Mouse (Mus musculus) thymus, adult 2 months (tissue): Measurements from ENCODE around the gene Tbx6. TPM values are rescaled to one million over a fixed set of nuclear protein-coding genes. Genes with fewer than 3 reads are reported as not detected.

Experiments
- DNase-seq: peaks from one replicate; pipeline ENCODE4 v3.0.0; 2021
- H3K27ac ChIP-seq: fragments of 200-500 bp; 2 replicates; pipeline ENCODE4 v1.5.1; 2012; ENCODE audit warnings: low read length, control low read depth; ENCODE audit not compliant: control insufficient read depth, insufficient read depth
- H3K27me3 ChIP-seq: fragments of 200-500 bp; 2 replicates; pipeline ENCODE4 v1.6.1; 2012; ENCODE audit warnings: mild to moderate bottlenecking, low read length, moderate library complexity, mixed read lengths; ENCODE audit not compliant: control insufficient read depth, insufficient read depth
- H3K36me3 ChIP-seq: fragments of 200-500 bp; 2 replicates; pipeline ENCODE4 v1.6.1; 2012; ENCODE audit warnings: mild to moderate bottlenecking, low read length, moderate library complexity; ENCODE audit not compliant: control insufficient read depth, insufficient read depth
- H3K4me1 ChIP-seq: fragments of 200-500 bp; replicated peaks from 2 replicates; pipeline ENCODE4 v1.6.1; 2012; ENCODE audit warnings: low read length; ENCODE audit not compliant: control insufficient read depth, insufficient read depth
- H3K4me3 ChIP-seq: fragments of 200-500 bp; 2 replicates; pipeline ENCODE4 v1.5.1; 2012; ENCODE audit warnings: mild to moderate bottlenecking, low read length, control low read depth, moderate library complexity; ENCODE audit not compliant: control insufficient read depth, insufficient read depth
- CTCF ChIP-seq: fragments of 200-500 bp; IDR thresholded peaks from 2 replicates; pipeline ENCODE4 v1.5.1; 2012; ENCODE audit warnings: mild to moderate bottlenecking, control low read depth, low read length, moderate library complexity, borderline replicate concordance; ENCODE audit not compliant: control insufficient read depth, poor library complexity, insufficient read depth; ENCODE audit errors: extremely low read depth
- POLR2A ChIP-seq: fragments of 200-500 bp; IDR thresholded peaks from 2 replicates; pipeline ENCODE4 v1.6.1; 2012; ENCODE audit warnings: mild to moderate bottlenecking, low read length, control low read depth, moderate library complexity; ENCODE audit not compliant: control insufficient read depth, poor library complexity, insufficient read depth; ENCODE audit errors: extremely low read depth
- WGBS: fragments of 180-500 bp; shearing (Covaris S2); methylation state at CpG from one replicate; pipeline ENCODE4 v1.1.7; 2018; 5-methylcytosine and 5-hydroxymethylcytosine counted together
- polyA plus RNA-seq: library from polyadenylated mRNA; depleted of rRNA; stranded (reverse); fragments of >200 nt; gene quantifications from 2 replicates; pipeline ENCODE4 v1.2.3, GENCODE M21; 2012

Tbx6 gene
- polyA plus RNA-seq, 1 experiment: 37.9 TPM

- peaks cover 8% of the 10 kb centered on the region; the same call in 1 of the 2 replicates for H3K36me3 ChIP-seq
- no peak overlapping the region for H3K27ac ChIP-seq
- H3K27me3 ChIP-seq: no peaks in the 10 kb centered on the region
- no peak for DNase-seq
- no peak for TF ChIP-seq POLR2A
- no peak for TF ChIP-seq CTCF
- H3K4me3 ChIP-seq: no peak overlapping the region
- peaks cover 2% of the 10 kb centered on the region; the same call in 1 of the 2 replicates for H3K4me1 ChIP-seq
- WGBS: 96% methylated on average over 9 of the region's 9 CpGs
Observed at GRCm38 (mm10) chr7:126765540-126765939, 15.7 kb upstream of the Tbx6 start.

GRCm38 (mm10) chr7:126766201-126766600 lies 15.1 kb upstream of the Tbx6 start, which contains the start of gene Gdpd3:
Gene Gdpd3 (plus strand): TSS chr7:126766334.
- WGBS: 98% methylated on average over 16 of the region's 16 CpGs

DNA sequence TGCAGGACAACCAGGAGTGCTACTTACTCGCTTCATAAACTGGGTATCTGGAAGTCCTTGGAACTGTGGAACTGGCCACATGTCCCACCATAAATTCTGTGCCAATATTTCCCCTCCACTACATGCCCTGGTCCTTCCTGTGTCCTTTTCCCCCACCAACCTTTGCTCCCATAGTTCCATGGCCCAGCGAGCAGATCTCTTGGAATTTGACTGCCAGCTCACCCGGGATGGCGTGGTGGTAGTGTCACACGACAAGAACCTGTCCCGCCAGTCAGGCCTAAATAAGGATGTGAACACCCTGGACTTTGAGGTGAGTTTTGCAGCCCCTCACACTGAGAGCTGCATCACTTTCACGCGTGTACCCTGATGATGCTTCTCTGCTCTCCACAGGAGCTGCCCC lies 14.3 kb upstream of the Tbx6 start:
- 97% methylated on average over 8 of the region's 8 CpGs for whole genome bisulfite sequencing
- no peak overlapping the region for H3K27ac ChIP-seq
- H3K36me3 ChIP-seq: peaks cover 8% of the 10 kb centered on the region; the same call in 1 of the 2 replicates
- no peak for TF ChIP-seq POLR2A
- TF ChIP-seq CTCF: no peak
- DNase-seq: no peak
- H3K4me1 ChIP-seq: no peaks in the 10 kb centered on the region
- no peaks in the 10 kb centered on the region for H3K27me3 ChIP-seq
- no peak overlapping the region for H3K4me3 ChIP-seq

More at GRCm38 (mm10) chr7:126766201-126766600, 15.1 kb upstream of the Tbx6 start, which contains the start of gene Gdpd3:
- no peak for DNase-seq
- peaks cover 8% of the 10 kb centered on the region; the same call in 1 of the 2 replicates for H3K36me3 ChIP-seq
- H3K4me3 ChIP-seq: no peak within 1 kb of the TSS
- no peaks in the 10 kb centered on the region for H3K4me1 ChIP-seq
- no peaks in the 10 kb centered on the region for H3K27me3 ChIP-seq
- TF ChIP-seq POLR2A: no peak
- TF ChIP-seq CTCF: no peak
- no peak within 1 kb of the TSS for H3K27ac ChIP-seq

DNA sequence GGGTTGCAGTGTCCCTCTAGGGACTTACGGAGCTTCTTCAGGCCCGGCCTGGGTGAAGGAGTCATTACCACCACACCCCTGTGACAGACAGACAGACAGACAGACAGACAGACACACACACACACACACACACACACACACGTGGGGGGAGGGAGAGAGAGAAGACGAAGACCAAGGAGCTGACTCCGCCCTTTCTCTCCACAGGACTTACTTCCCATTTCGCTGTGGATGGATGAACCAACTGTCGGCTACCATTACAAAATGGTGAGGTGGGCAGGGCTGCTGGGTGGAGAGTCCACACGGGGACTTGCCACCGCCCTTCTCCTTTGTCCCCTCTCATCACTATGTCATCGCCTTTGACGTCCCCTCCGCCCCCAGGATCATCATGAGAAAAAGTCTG lies 10.5 kb upstream of the Tbx6 start:
- Histone ChIP-seq H3K4me1 (peaks cover 12% of the 10 kb centered on the region), H3K27ac (no peak overlapping the region), H3K36me3 (peaks cover 8% of the 10 kb centered on the region; the same call in 1 of the 2 replicates), H3K27me3 (no peaks in the 10 kb centered on the region), H3K4me3 (no peak overlapping the region)
- 84% methylated on average over 12 of the region's 12 CpGs for WGBS
- TF ChIP-seq CTCF (no peak), POLR2A (no peak)
- DNase-seq: no peak

- Histone ChIP-seq H3K4me3 (no peak overlapping the region), H3K27ac (no peak overlapping the region), H3K4me1 (peaks cover 27% of the 10 kb centered on the region), H3K36me3 (peaks cover 1% of the 10 kb centered on the region; the same call in 1 of the 2 replicates), H3K27me3 (no peaks in the 10 kb centered on the region)
- TF ChIP-seq POLR2A (no peak), CTCF (no peak)
- 93% methylated on average over 2 of the region's 2 CpGs for WGBS
- no peak for DNase-seq
Observed at GRCm38 (mm10) chr7:126773351-126773750, 7.9 kb upstream of the Tbx6 start.

DNA sequence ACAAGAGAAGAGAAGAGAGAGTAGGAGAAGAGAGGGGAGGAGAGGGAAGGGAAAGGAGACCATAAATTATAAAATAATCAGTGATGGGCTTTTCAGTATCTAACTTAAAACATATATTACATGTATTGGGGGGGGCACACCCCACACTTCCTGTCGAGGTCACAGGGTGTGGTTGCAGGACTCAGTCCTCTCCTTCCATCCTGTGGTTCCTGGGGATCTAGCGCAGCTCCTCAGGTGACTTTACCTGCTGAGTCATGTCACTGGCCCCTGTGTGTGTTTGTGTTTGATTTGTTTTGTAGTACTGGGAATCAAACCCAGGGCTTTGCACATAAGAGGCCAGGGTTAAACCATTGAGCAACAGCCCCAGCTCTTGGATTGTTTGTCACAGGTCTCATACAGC lies 6.8 kb upstream of the Tbx6 start:
- Histone ChIP-seq H3K36me3 (no peaks in the 10 kb centered on the region), H3K4me1 (peaks cover 33% of the 10 kb centered on the region)
- 39% methylated on average over 2 of the region's 2 CpGs for WGBS

More for the DNA sequence above, 6.8 kb upstream of the Tbx6 start:
- no peak for DNase-seq
- TF ChIP-seq CTCF: no peak
- TF ChIP-seq POLR2A: no peak
- Histone ChIP-seq H3K27me3 (no peaks in the 10 kb centered on the region), H3K4me3 (no peak overlapping the region), H3K27ac (no peak overlapping the region)
